Mouse (Mus musculus) neural tube, embryonic 14.5 days (tissue): ENCODE results near the gene Pop4. TPM values are rescaled to one million over a fixed set of nuclear protein-coding genes. Genes with fewer than 3 reads are reported as not detected.
A peak's percentile ranks its signal among the peaks of the same experiment; 100 is the strongest.

Experiments
- ATAC-seq: fragments of 200-750 bp; cut with Nextera tagmentation; 2 replicates; pipeline ENCODE4 v1.8.0; 2017; ENCODE audit warnings: low read depth, mild to moderate bottlenecking, moderate TSS enrichment, moderate library complexity
- H3K27ac ChIP-seq: fragments of 300-500 bp; sonication (generic); 2 replicates; pipeline ENCODE4 v1.5.1; 2014; ENCODE audit warnings: low read depth, mild to moderate bottlenecking, control low read depth, low read length, moderate library complexity, mixed read lengths
- H3K27me3 ChIP-seq: fragments of 300-500 bp; sonication (generic); 2 replicates; pipeline ENCODE4 v1.6.1; 2014; ENCODE audit warnings: low read length; ENCODE audit not compliant: control insufficient read depth, insufficient read depth
- H3K36me3 ChIP-seq: fragments of 300-500 bp; sonication (generic); 2 replicates; pipeline ENCODE4 v1.6.1; 2014; ENCODE audit warnings: low read length, mixed read lengths; ENCODE audit not compliant: control insufficient read depth, insufficient read depth
- H3K4me1 ChIP-seq: fragments of 300-500 bp; sonication (generic); 2 replicates; pipeline ENCODE4 v1.6.1; 2014; ENCODE audit warnings: low read length; ENCODE audit not compliant: control insufficient read depth, insufficient read depth
- H3K4me2 ChIP-seq: fragments of 300-500 bp; sonication (generic); 2 replicates; pipeline ENCODE4 v1.6.1; 2014; ENCODE audit warnings: mild to moderate bottlenecking, low read depth, low read length, control low read depth
- H3K4me3 ChIP-seq: fragments of 300-500 bp; sonication (generic); 2 replicates; pipeline ENCODE4 v1.5.1; 2014; ENCODE audit warnings: low read depth, low read length, control low read depth, mixed read lengths
- H3K9ac ChIP-seq: fragments of 300-500 bp; sonication (generic); replicated peaks from 2 replicates; pipeline ENCODE4 v1.6.1; 2014; ENCODE audit warnings: low read depth, mild to moderate bottlenecking, control low read depth, low read length, mixed read lengths
- H3K9me3 ChIP-seq: fragments of 300-500 bp; sonication (generic); 2 replicates; pipeline ENCODE4 v1.6.1; 2016; ENCODE audit warnings: low read length; ENCODE audit not compliant: control insufficient read depth
- WGBS: fragments of 180-500 bp; shearing (Covaris S2); extraction: QIAGEN DNeasy Blood & Tissue Kit; methylation state at CpG from one replicate; pipeline ENCODE4 v1.1.7; 2014; 5-methylcytosine and 5-hydroxymethylcytosine counted together
- polyA plus RNA-seq: library from polyadenylated mRNA; unstranded; fragments of >200 nt; fragmentation: Nextera tagmentation; extraction: Ambion mirVana; gene quantifications from 2 replicates; pipeline ENCODE4 v1.2.1, GENCODE M21; 2014

Gene Pop4
- polyA plus RNA-seq, 1 experiment from 2014 or later, result 81.2 TPM

GRCm38 (mm10) chr7:38253441-38253840 lies 17.8 kb downstream of the Pop4 start:
- Histone ChIP-seq H3K27me3 (no peaks in the 10 kb centered on the region), H3K9ac (no peak overlapping the region), H3K36me3 (no peaks in the 10 kb centered on the region), H3K9me3 (no peaks in the 10 kb centered on the region), H3K27ac (no peak overlapping the region), H3K4me2 (no peak overlapping the region), H3K4me3 (no peak overlapping the region), H3K4me1 (0 out of 2 replicates have a peak, but pooled peaks cover 6% of the 10 kb centered on the region)
- ATAC-seq, result no peak

- Histone ChIP-seq H3K27me3 (no peaks in the 10 kb centered on the region), H3K4me1 (0 out of 2 replicates have a peak, but pooled peaks cover 6% of the 10 kb centered on the region), H3K9me3 (no peaks in the 10 kb centered on the region), H3K4me2 (no peak overlapping the region), H3K4me3 (no peak overlapping the region), H3K9ac (no peak overlapping the region), H3K36me3 (no peaks in the 10 kb centered on the region), H3K27ac (0 out of 2 replicates have a peak overlapping the region, but pooled peaks have one; percentile 28)
- peak; percentile 73; the same call in 1 of the 2 replicates for ATAC-seq
- 6% methylated on average over 5 of the region's 5 CpGs for WGBS
These were observed 19.6 kb downstream of the Pop4 start for GRCm38 (mm10) chr7:38251494-38252216.

- Histone ChIP-seq H3K36me3 (no peaks in the 10 kb centered on the region), H3K9ac (no peak overlapping the region), H3K4me1 (no peaks in the 10 kb centered on the region), H3K9me3 (no peaks in the 10 kb centered on the region), H3K4me3 (no peak overlapping the region), H3K27ac (no peak overlapping the region), H3K4me2 (no peak overlapping the region), H3K27me3 (no peaks in the 10 kb centered on the region)
- no peak for ATAC-seq
- WGBS, result 89% methylated on average over 4 of the region's 4 CpGs
These were observed 28.8 kb downstream of the Pop4 start for GRCm38 (mm10) chr7:38242417-38242816.

- H3K27ac ChIP-seq, result no peak overlapping the region
- H3K27me3 ChIP-seq, result no peaks in the 10 kb centered on the region
- no peaks in the 10 kb centered on the region for H3K36me3 ChIP-seq
- H3K9me3 ChIP-seq, result no peaks in the 10 kb centered on the region
- H3K4me2 ChIP-seq, result no peak overlapping the region
- H3K4me3 ChIP-seq, result no peak overlapping the region
- H3K4me1 ChIP-seq, result no peaks in the 10 kb centered on the region
- no peak overlapping the region for H3K9ac ChIP-seq
- no peak for ATAC-seq
These were observed 34.1 kb downstream of the Pop4 start for GRCm38 (mm10) chr7:38237140-38237539.

- no peak overlapping the region for H3K4me3 ChIP-seq
- H3K36me3 ChIP-seq, result no peaks in the 10 kb centered on the region
- WGBS, result 48% methylated on average over 11 of the region's 11 CpGs
- no peaks in the 10 kb centered on the region for H3K27me3 ChIP-seq
- no peak for ATAC-seq
- no peak overlapping the region for H3K4me2 ChIP-seq
- no peak overlapping the region for H3K9ac ChIP-seq
- H3K4me1 ChIP-seq, result no peaks in the 10 kb centered on the region
- H3K9me3 ChIP-seq, result no peaks in the 10 kb centered on the region
- H3K27ac ChIP-seq, result no peak overlapping the region
These were observed 34.7 kb downstream of the Pop4 start for GRCm38 (mm10) chr7:38236400-38237105.

GRCm38 (mm10) chr7:38230285-38230684 lies 40.9 kb downstream of the Pop4 start:
- Histone ChIP-seq H3K4me2 (no peak overlapping the region), H3K27me3 (no peaks in the 10 kb centered on the region), H3K36me3 (no peaks in the 10 kb centered on the region), H3K9me3 (no peaks in the 10 kb centered on the region), H3K9ac (no peak overlapping the region), H3K4me3 (no peak overlapping the region), H3K27ac (no peak overlapping the region), H3K4me1 (peaks cover 5% of the 10 kb centered on the region; the same call in 1 of the 2 replicates)
- no peak for ATAC-seq
- 25% methylated on average over 8 of the region's 8 CpGs for WGBS

GRCm38 (mm10) chr7:38228329-38228728 lies 42.9 kb downstream of the Pop4 start:
- Histone ChIP-seq H3K36me3 (no peaks in the 10 kb centered on the region), H3K27ac (no peak overlapping the region), H3K4me1 (peaks cover 5% of the 10 kb centered on the region; the same call in 1 of the 2 replicates), H3K4me3 (peak overlapping the region; percentile 37), H3K9me3 (no peaks in the 10 kb centered on the region), H3K9ac (no peak overlapping the region), H3K27me3 (no peaks in the 10 kb centered on the region), H3K4me2 (peak overlapping the region; percentile 80)
- no peak for ATAC-seq
- 30% methylated on average over 8 of the region's 8 CpGs for WGBS

GRCm38 (mm10) chr7:38227900-38228298 lies 43.3 kb downstream of the Pop4 start, which contains the start of gene Plekhf1:
Gene Plekhf1, minus strand, starts transcription at chr7:38228016.
- peak; percentile 92 for ATAC-seq
- Histone ChIP-seq H3K27me3 (no peaks in the 10 kb centered on the region), H3K4me1 (peaks cover 5% of the 10 kb centered on the region; the same call in 1 of the 2 replicates), H3K9ac (peak within 1 kb of the TSS; percentile 35; the same call in 1 of the 2 replicates), H3K4me2 (peak within 1 kb of the TSS; percentile 80), H3K36me3 (no peaks in the 10 kb centered on the region), H3K27ac (no peak within 1 kb of the TSS), H3K4me3 (peak within 1 kb of the TSS; percentile 37), H3K9me3 (no peaks in the 10 kb centered on the region)
- WGBS, result under 1% methylated on average over 36 of the region's 36 CpGs
